Mouse (Mus musculus) cerebellum, adult 18-20 months (tissue): ENCODE measurements at regions not wholly inside any gene's neighbourhood (a gene's known extent, or its start where the extent isn't known, plus 50 kb on each side); places are given as distances from the start of the nearest gene placed in this dataset.
A peak's percentile ranks its signal among the peaks of the same experiment; 100 is the strongest.

Experiments used
- DNase-seq, 2 experiments: peaks; one replicate each; pipeline ENCODE4 v3.0.0; 2021

DNA sequence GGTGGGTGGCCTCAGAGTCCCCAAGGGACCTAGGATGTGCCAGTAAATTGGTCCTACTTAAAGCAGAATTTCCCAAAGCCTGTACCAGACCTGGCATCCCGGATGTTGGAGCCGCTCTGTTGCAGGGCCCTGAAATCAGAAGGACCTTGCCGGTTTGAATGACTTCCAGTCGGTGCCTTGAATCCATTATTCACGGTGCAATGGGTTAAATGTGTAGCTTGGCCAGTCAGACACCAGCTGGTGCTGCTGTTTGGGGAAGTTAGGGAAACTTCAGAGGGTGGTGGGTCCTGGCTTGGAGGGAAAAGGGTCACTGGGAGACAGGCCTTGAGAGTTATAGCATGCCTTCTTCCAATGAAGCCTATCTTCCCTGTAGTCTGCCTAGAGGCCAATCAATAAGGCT lies 135.5 kb upstream of the Tbx3 start:
- no peak for DNase-seq

DNA sequence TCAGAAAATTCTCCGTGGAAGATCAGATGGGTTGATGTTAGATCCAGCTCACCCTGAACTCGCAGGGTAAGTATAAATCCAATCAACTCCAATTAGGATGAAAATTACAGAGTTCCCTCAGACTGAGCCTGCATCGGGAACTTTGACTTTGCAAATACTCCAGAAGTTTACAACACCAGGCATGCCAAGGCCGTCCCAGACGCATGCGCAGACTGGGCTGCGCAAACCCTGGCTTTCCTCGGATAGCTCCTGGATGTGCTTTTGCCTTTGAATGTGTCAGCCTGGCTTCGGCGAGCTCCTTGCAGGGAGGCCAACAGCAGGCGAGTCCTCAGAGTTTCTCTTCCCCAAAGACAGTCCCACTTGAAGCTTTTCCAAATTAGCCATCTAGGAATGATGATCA lies 127.6 kb upstream of the Tbx3 start:
- DNase-seq, result no peak

DNA sequence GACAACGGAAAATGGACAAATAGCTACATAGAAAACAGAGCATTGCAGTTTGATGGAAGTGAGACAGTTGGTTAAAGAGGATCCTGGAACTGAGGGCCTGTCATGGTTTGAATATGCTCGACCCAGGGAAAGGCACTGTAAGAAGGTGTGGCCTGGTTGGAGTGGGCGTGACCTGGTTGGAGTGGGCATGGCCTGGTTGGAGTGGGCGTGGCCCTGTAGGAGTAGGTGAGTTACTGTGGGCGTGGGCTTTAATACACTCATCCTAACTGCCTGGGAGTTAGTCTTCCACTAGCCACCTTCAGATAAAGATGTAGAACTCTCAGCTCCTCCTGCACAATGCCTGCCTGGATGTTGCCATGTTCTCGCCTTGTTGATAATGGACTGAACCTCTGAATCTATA lies 126.8 kb upstream of the Tbx3 start:
- DNase-seq, result no peak

DNA sequence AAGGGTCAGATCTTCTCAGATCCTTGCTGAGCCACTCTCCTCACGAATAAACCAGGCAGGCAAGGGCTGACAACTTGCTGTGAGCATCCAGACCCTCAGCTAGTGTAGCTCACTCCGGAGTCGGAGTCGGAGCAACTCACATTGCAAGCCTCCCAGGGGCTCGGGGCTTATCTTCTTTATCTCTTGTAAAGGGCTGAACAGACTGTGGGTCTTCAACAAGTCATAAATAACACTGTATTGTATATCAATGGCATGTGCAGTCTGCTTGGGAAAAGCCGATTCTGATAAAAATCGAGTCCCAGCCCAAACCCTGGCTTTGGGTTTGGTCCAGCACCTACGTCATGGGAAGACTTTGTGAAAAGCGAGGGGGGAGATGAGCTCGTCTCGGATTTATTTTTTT lies 125.8 kb upstream of the Tbx3 start:
- no peak for DNase-seq

DNA sequence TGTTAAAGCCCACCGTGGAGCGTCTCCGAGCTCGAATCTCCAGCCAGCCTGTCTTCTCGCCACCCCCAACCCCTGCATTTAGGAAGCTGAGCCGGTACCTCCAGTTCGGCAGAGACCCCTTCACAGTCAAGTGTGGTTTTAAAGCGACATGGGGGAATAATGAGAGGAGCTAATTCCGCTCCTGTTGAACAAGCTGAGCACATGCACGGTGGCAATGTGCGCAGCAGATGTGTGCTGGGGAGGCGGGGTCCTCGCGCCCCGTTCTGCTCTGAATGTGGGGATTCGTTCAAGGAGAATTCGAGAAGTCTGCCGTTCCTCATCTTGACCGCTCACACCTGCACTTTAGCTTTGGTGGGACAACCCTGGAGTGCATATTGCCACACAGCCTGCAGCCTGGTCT lies 123.4 kb upstream of the Tbx3 start:
- no peak for DNase-seq

DNA sequence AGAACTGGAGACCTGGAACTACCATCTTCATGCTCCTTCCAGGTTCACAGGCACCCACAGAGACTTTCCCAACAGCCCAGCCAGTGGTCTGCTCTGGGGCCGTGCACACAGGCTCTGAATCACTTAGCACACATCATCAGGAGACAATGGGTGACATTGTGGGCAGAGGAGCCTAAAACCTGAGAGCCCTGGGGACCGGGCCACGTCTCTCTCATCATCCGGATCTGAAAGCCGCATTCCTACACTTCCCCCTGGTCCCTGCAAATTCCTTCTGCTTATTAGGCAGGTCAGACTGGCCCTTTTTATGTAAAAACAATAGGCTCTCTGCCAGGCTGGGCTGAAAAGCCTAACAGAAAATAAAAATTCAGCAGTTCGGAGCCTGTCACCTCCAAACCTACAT lies 119.6 kb upstream of the Tbx3 start:
- DNase-seq, result no peak

DNA sequence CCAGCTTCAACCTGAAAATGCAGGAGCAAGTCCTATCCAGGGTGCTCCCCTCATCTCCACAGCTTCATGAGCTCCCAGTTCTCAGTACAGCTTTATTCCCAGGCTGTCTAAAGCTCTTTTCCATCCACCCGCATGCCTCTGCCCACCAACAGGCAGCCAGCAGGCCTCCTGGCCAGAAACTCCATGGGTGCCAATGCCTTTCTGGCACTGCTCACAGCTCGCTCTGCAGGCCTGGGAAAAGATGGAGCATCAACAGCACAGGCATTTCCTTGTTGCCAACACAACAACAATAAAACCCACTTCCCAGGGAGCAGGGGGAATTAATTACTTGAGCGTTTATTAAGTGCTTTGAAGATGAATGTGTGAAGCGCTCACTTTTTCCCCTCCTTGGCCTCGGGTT lies 117.0 kb upstream of the Tbx3 start:
- DNase-seq, result no peak

DNA sequence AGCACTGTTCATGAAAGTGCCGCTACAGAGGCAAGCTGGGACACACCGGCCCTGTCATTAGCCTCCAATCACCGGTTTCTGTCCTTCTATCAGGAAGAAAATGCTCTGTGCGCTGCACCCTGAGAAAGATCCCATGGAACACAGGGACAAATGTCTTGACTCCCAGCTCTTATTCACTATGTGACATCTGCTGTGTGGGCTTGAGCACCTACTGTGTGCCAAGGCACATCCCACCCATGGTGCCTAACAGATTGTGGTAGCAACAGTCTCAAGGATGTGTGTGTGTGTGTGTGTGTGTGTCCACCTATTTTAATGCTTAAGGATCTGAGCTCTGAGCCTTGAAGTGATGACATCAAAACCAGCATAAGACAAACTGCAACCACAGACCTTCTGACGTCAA lies 113.4 kb upstream of the Tbx3 start:
- DNase-seq, result no peak

DNA sequence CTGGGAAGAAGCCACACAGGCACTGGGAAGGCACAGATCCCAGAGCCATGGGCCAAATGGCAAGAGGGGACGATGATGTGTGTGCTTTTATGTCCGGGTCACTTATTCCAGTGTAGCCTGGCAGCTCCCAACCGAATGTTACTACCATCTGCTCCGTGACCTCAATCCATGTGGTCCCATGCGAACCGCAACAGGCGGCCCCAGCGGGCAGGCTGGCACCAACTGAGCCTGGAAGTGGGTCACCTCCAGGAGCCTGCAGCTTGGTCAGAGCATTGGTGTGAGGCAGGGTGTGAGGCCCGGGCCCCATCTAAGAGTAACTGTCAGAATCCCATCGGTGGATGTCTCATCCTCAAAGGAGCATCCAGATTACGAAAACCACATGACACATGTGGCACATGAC lies 110.8 kb upstream of the Tbx3 start:
- peak; percentile 2 to 20 for DNase-seq

DNA sequence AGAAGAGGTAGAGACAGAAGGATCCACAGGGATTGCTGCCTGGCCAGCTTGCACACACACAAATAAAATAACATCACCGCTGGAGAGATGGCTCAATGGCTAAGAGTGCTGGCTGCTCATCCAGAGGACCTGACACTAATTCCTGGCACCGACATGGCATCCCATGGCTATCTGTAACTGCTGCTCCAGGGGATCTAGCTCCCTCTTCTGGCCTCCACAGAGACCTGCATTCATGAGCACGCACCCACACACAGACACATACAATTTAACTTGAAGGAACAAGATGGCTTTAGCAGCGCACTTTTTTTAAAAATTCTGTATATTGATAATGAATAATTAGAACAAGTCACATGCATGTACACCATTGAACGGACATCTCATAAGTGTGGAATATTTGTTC lies 110.1 kb upstream of the Tbx3 start:
- no peak for DNase-seq

DNA sequence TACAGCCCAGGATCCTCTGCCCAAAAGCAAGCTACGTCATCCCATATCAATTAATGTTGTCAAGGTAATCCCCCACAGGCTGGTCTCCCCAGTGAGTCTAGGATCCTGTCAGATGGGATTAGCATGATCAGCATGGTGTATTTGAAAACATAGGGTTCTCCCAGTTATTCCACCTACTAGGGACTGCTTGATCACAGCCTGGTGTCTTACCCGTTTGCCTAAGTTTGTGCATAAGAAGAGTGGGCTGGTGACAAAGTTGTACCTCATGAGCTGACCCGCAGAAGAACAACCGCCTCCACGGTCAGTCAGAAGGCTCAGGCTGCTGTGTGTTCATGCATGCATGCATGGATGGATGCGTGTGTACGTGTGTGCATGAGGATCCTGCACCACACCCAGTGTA lies 108.9 kb upstream of the Tbx3 start:
- DNase-seq, result no peak

DNA sequence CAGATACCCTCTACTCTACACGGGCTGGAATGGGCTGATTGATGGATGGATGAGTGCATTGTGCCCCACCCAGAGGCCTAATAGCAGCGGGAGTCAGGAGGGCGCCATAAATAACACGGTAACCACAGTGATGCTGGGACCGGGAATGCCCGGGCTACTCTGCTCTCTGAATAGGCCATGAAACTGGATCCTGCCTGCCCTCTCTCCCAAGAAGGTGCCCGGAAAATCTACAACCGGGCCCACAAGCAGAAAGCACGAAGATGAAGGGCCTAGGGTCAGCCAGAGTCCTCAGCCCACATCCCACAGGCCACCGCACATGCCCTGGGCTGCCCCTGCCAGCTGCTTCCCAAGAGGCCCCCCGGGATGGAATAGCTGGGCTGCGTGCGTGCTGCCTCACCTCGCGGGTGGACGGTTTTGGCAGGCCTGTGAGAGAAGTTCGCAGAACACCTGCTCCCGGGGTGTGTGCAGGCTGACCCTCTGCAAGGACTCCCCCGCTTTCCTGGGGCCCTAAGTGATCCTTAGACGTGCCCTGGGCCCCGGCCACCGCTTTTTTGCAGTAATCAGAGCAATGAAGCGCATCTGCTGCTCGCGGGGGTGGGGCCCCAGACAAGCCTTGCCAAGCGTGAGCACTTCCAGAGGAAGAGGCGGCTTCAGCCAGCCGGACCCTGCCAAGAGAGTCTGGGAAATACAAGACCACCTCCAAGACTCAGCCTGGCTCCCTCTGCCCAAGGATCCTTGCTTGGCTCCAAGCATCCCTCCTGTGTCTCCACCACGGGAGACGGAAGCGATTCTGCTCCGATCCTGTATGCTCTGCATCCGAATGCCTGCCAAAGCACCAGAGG lies 106.7 kb upstream of the Tbx3 start:
- no peak for DNase-seq

DNA sequence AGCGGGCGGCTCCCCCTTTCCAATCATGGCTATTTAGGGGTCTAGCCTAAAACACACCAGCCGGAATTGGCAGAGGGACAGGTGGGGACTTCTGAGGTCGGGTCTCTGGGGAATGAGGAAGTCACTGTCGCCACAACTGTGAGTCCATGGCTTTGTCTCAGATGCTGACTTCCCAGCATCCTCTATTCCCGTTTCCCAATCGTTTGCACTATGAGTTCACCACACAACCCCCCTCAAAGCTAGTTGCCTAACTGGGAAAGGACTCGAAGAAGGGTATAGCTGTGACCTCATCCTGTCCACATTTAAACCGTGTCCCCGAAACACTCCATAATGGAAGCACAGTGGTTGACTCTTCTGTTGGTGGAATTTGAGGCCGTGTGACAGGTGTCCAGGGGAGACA lies 102.8 kb upstream of the Tbx3 start:
- no peak for DNase-seq

DNA sequence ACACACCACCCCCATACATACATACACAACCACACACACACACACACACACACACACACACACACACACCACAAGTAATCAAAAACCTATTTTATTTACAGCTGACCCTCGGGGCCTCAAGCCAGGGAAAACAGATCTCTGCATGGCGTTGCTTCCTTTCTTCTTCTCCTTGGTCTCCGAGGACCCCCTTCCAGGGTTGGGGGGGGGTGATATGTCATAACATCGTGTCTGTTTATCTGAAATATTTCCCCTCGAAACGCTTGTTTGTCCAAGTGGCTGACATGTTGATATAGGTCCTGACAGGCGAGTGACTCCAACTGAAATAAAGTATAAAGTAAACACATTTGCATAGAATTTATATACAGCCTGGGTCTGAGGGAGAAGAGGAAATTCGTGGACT lies 100.4 kb upstream of the Tbx3 start:
- DNase-seq, result no peak

DNA sequence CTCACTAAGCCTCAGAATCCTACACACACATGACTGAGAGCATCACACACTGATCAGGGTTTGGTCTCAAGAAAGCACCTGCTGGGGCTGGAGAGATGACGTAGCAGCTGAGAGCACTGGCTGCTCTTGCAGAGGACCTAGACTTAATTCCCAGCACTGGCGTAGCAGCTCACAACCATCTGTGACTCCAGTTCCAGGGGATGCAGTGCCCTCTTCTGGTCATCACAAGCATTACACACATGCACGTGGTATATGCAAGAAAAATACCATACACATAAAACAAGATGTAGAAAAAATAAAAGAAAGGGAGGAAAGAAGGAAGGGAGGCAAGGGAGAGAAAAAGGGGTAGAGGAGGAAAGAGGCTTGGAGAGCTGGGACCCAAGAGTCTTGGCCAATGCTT lies 98.8 kb upstream of the Tbx3 start:
- DNase-seq, result no peak

DNA sequence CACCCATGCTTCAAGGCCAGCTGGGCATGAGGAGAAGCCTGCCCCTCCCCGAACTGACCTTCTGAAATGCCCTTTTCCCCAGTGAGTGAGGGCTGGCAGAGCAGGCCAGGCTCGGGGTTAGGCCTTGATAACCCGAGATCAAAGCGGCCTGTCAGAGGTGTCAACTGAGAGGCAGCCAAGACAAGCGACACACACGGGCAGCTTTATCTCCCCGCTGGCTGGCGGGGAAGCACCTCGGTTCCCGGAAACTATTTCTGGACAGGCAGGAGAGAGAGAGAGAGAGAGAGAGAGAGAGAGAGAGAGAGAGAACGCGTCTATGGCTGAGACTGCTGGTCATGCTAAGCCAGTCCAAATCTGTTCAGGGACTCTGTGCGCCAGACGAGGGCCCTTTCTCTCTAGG lies 95.3 kb upstream of the Tbx3 start:
- no peak for DNase-seq

DNA sequence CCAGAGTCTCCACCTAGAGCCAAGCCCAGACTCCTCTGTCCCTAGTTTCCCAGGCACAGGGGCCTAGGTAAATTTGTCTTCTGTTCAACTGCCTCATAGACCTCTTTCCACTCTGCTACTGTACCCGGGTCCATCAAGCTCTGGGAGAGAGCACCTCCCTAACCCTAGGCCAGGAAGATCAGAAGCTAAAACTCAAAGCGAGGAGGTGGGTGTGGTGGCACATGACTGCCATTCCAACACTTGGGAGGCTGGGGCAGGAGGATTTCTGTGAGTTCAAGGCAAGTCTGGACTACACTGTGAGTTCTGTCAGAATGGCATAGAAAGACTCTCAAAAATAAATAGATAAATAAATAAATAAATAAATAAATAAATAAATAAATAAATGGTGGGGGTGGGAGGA lies 91.2 kb upstream of the Tbx3 start:
- DNase-seq, result no peak

DNA sequence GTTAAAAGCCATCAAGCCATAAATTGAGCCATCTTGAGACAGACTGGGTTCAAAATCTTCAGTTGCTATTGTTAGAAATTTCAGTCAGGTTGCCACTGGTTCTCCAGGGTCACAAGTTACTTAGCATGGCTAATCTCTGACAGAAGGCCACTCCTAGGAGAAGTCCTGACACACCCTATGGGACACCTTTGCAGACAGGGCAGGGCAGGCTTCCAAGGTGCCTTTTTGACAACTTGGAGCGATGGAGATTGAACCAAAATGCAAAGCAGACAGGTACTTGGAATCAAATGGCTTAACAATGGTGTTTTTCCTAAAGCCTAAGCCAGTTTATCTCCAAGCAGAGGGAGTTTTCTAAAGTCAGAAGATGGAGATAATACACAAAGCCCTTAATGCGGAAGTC lies 90.7 kb upstream of the Tbx3 start:
- no peak for DNase-seq

DNA sequence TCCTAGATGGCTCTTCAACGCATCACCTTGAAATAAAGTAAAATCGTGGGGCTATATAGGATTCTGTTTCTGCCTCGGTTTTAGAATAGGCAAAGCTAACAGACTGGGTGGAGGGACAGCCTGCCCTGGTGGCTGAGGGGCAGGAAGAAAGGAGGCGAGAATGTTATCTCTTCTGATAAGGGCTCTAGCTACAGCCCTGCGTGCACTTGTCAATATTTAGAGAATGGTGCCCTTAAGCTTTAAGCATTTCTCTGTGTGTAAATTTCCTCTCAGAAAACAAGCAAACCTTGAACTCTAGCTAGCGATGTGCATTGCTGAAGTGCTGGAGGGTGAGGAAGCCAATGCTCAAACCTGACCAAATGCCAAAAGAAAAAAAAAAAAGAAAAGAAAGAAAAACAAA lies 90.1 kb upstream of the Tbx3 start:
- DNase-seq, result no peak

DNA sequence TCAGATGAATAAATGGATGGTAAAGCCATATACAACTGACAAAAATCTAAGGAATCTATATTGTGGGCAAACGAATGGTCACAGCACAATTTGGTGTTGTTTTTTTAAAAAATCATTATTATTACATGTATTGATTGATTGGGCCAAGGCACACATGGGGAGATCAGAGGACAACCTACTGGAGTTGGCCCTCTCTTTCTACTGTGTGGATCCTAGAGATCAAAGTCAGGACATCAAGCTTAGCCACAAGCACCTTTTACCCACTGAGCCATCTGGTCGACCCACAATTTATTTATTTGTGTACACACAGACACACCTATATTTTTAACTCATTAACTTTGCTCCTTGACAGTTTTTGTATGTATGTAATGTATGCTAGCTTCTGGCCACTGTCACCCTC lies 89.7 kb upstream of the Tbx3 start:
- no peak for DNase-seq

DNA sequence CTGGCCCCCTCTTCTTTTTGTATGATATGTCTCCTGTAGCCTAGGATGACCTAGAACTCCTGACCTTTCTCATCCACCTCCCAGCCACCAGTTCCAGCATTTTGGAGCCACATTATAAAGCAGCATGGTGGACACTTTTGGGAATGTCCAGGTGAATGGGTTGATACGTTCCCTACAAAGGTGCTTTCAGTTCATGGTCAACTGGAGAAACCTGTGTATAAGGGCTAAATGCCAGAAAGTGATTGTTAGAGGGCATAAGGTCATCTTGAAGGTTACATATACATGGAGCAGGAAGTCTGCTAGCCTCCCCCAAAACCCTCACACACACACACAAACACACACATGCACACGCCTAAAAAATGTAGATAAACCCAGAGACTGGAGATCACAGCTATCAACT lies 86.1 kb upstream of the Tbx3 start:
- no peak for DNase-seq

DNA sequence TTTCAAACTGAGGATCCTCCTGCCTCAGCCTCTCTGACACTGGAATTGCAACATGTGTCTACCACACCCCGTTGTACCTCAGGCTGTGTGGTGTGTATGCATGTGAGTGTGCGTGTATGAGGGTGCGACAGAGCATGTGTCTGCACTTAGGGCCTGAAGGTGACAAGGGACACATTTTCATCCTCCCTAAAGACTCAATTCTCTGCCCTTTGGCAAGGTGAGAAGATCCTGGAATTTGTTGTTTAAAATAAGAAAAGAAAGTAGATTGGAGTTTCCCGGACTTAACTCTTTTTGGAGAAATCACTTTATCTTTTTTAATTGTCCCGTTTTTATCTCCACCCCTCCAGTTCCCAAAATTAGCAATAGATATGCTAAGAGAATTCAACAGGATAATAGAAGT lies 85.6 kb upstream of the Tbx3 start:
- no peak for DNase-seq

DNA sequence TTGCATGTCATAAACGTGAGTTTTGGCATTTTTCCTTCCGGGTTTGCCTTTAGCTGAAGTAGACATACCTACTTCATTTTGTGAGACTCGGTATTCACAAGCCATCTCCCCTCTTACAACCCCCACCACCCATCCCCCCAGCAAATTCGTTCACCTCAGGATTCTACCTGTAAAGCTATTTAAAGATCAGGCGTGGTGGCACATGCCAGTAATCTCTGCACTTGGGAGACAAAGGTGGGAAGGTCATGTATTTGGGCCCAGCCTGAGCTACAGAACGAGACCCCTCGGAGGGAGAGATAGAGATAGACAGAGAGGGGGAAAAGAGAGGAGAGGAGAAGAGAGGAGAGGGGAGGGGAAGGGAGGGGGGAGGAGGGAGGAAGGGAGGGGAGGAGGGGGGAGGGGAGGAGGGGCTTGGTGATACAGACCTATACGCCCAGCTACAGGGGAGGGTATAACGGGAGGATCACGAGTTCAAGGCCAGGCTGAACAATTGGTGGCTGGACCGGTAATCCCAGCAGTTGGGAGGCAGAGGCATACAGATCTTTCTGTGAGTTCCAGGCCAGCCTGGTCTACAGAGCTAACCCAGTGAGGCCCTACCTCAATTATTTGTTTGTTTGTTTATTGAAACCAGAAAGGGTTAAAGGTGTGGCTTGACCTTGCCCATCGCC lies 83.9 kb upstream of the Tbx3 start:
- DNase-seq, result no peak

DNA sequence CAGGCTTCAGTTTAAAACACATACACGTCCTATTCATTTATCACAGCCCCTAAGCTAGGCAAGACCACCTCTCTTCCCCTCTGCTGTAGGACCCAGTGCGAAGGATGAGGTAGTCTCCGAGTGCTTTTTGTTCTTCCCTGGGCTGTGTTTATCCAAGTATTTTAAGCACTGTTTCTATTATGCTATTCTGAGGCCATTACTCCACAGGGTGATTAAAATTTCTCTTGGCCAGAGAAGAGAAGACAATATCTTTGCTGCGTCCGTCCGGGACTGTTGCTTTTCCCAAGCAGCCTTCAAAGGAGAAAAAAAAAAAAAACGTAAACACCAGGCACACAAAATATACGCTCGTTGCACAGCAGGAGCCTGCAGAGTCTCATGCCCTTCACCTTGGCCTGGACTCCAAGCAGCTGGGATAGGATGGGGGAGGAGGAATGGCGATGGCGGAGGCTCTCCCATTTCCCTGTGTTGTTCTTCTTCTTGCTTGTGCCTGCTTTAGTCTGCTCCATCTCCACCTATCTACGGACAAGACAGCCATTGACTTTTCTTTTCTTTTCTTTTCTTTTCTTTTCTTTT lies 83.1 kb upstream of the Tbx3 start:
- DNase-seq, result no peak
